Mouse (Mus musculus) CH12.LX (cell line): ENCODE results near the gene Ush2a. TPM values are rescaled to one million over a fixed set of nuclear protein-coding genes. Genes with fewer than 3 reads are reported as not detected.

Experiments
- DNase-seq: peaks from one replicate; pipeline ENCODE4 v3.0.0-alpha.2; 2013; ENCODE audit errors: extremely low read depth
- H3K27ac ChIP-seq: 2 replicates; pipeline ENCODE4 v1.5.1; 2012; ENCODE audit warnings: low read depth, mild to moderate bottlenecking, control low read depth, moderate library complexity; ENCODE audit not compliant: insufficient read depth
- H3K27me3 ChIP-seq: replicated peaks from 2 replicates; pipeline ENCODE3; 2012; ENCODE audit warnings: inconsistent platforms
- H3K36me3 ChIP-seq, 2 experiments: replicated peaks in 1 of 2; 2 replicates each; pipeline versions ENCODE3 to v1.6.1; 2012; ENCODE audit warnings: inconsistent platforms in 1 of 2, low read length in 1 of 2, mild to moderate bottlenecking in 1 of 2, mixed read lengths in 1 of 2, moderate library complexity in 1 of 2; ENCODE audit not compliant: control insufficient read depth in 1 of 2, insufficient read depth in 1 of 2
- H3K4me1 ChIP-seq, 2 experiments: 2 replicates each; pipeline ENCODE4 v1.6.1; 2012; ENCODE audit warnings: inconsistent platforms in 1 of 2, moderate library complexity in 1 of 2; ENCODE audit not compliant: insufficient read depth in 2 of 2, control insufficient read depth in 1 of 2
- H3K4me2 ChIP-seq: 2 replicates; pipeline ENCODE4 v1.6.1; 2012; ENCODE audit warnings: low read depth, mild to moderate bottlenecking, control low read depth; ENCODE audit not compliant: poor library complexity, insufficient read depth, severe bottlenecking
- H3K4me3 ChIP-seq, 3 experiments: fragments of 150-350 bp in 1 of 3; sonication (generic) in 1 of 3; replicated peaks in 1 of 3; 2 replicates each; pipeline versions ENCODE3 to v1.5.1; 2011 to 2012; ENCODE audit warnings: low read depth in 2 of 3, low read length in 2 of 3, mild to moderate bottlenecking in 2 of 3, moderate library complexity in 2 of 3, control low read depth in 1 of 3, improper control_type of control experiment in 1 of 3, inconsistent platforms in 1 of 3, mixed read lengths in 1 of 3; ENCODE audit not compliant: poor library complexity in 1 of 3
- H3K79me2 ChIP-seq: replicated peaks from 2 replicates; pipeline ENCODE4 v1.6.1; 2012; ENCODE audit warnings: mild to moderate bottlenecking, moderate library complexity; ENCODE audit not compliant: control insufficient read depth, poor library complexity, insufficient read depth, severe bottlenecking; ENCODE audit errors: extremely low read depth
- H3K9ac ChIP-seq: 2 replicates; pipeline ENCODE4 v1.6.1; 2012; ENCODE audit warnings: low read depth, mild to moderate bottlenecking, control low read depth, moderate library complexity; ENCODE audit not compliant: insufficient read depth
- H3K9me3 ChIP-seq: replicated peaks from 2 replicates; pipeline ENCODE3; 2012; ENCODE audit warnings: low read length, inconsistent platforms, mixed read lengths
- BHLHE40 ChIP-seq: IDR thresholded peaks from 2 replicates; pipeline ENCODE4 v1.6.1; 2011; ENCODE audit warnings: mild to moderate bottlenecking, low read depth, low read length, improper control_type of control experiment
- CHD1 ChIP-seq: IDR thresholded peaks from 2 replicates; pipeline ENCODE4 v1.6.1; 2012; ENCODE audit warnings: low read depth, low read length, improper control_type of control experiment, inconsistent platforms
- CHD2 ChIP-seq: IDR thresholded peaks from 2 replicates; pipeline ENCODE4 v1.6.1; 2011; ENCODE audit warnings: low read length, improper control_type of control experiment
- ELF1 ChIP-seq: IDR thresholded peaks from 2 replicates; pipeline ENCODE4 v1.6.1; 2014; ENCODE audit warnings: low read depth, mild to moderate bottlenecking, inconsistent platforms, low read length, improper control_type of control experiment
- EP300 ChIP-seq: IDR thresholded peaks from 2 replicates; pipeline ENCODE4 v1.6.1; 2011; ENCODE audit warnings: low read length, improper control_type of control experiment
- ETS1 ChIP-seq: conservative IDR thresholded peaks from 2 replicates; pipeline ENCODE4 v1.6.1; 2012; ENCODE audit warnings: low read depth, mild to moderate bottlenecking, inconsistent platforms, low read length, improper control_type of control experiment, moderate library complexity
- GABPA ChIP-seq: IDR thresholded peaks from 2 replicates; pipeline ENCODE4 v1.6.1; 2012; ENCODE audit warnings: low read depth, low read length, improper control_type of control experiment, inconsistent platforms; ENCODE audit not compliant: insufficient replicate concordance
- HCFC1 ChIP-seq: IDR thresholded peaks from 2 replicates; pipeline ENCODE4 v1.6.1; 2012; ENCODE audit warnings: low read depth, mild to moderate bottlenecking, inconsistent platforms, low read length, improper control_type of control experiment
- IRF4 ChIP-seq: IDR thresholded peaks from 2 replicates; pipeline ENCODE4 v1.6.1; 2014; ENCODE audit warnings: low read depth, mild to moderate bottlenecking, inconsistent platforms, low read length, improper control_type of control experiment
- JUN ChIP-seq: IDR thresholded peaks from 2 replicates; pipeline ENCODE4 v1.6.1; 2011; ENCODE audit warnings: low read depth, mild to moderate bottlenecking, low read length, improper control_type of control experiment, moderate library complexity; ENCODE audit not compliant: insufficient read depth
- KAT2A ChIP-seq: IDR thresholded peaks from 2 replicates; pipeline ENCODE4 v1.6.1; 2012; ENCODE audit warnings: low read length, improper control_type of control experiment, inconsistent platforms; ENCODE audit not compliant: insufficient replicate concordance
- MAFK ChIP-seq: IDR thresholded peaks from 2 replicates; pipeline ENCODE4 v1.6.1; 2011; ENCODE audit warnings: low read length, improper control_type of control experiment; ENCODE audit not compliant: insufficient replicate concordance
- MAZ ChIP-seq: IDR thresholded peaks from 2 replicates; pipeline ENCODE4 v1.6.1; 2012; ENCODE audit warnings: low read depth, mild to moderate bottlenecking, inconsistent platforms, low read length, improper control_type of control experiment, moderate library complexity
- MEF2A ChIP-seq: IDR thresholded peaks from 2 replicates; pipeline ENCODE4 v1.6.1; 2014; ENCODE audit warnings: low read depth, mild to moderate bottlenecking, inconsistent platforms, low read length, improper control_type of control experiment, borderline replicate concordance
- MXI1 ChIP-seq: IDR thresholded peaks from 2 replicates; pipeline ENCODE4 v1.6.1; 2011; ENCODE audit warnings: mild to moderate bottlenecking, low read depth, low read length, improper control_type of control experiment
- MYC ChIP-seq: IDR thresholded peaks from 2 replicates; pipeline ENCODE4 v1.6.1; 2011; ENCODE audit warnings: low read depth, mild to moderate bottlenecking, improper control_type of control experiment, low read length
- NELFE ChIP-seq: IDR thresholded peaks from 2 replicates; pipeline ENCODE4 v1.6.1; 2011; ENCODE audit warnings: low read depth, low read length, improper control_type of control experiment
- NRF1 ChIP-seq: IDR thresholded peaks from 2 replicates; pipeline ENCODE4 v1.6.1; 2014; ENCODE audit warnings: low read depth, mild to moderate bottlenecking, inconsistent platforms, low read length, improper control_type of control experiment, moderate library complexity
- PAX5 ChIP-seq: IDR thresholded peaks from 2 replicates; pipeline ENCODE4 v1.6.1; 2012; ENCODE audit warnings: low read length, inconsistent platforms, mixed read lengths
- POLR2A ChIP-seq: IDR thresholded peaks from 2 replicates; pipeline ENCODE4 v1.6.1; 2011; ENCODE audit warnings: low read depth, mild to moderate bottlenecking, improper control_type of control experiment, low read length
- RAD21 ChIP-seq: IDR thresholded peaks from 2 replicates; pipeline ENCODE4 v1.6.1; 2011; ENCODE audit warnings: low read depth, mild to moderate bottlenecking, low read length, improper control_type of control experiment, moderate library complexity
- RCOR1 ChIP-seq: conservative IDR thresholded peaks from 2 replicates; pipeline ENCODE4 v1.6.1; 2012; ENCODE audit warnings: low read depth, mild to moderate bottlenecking, inconsistent platforms, low read length, improper control_type of control experiment
- SIN3A ChIP-seq: IDR thresholded peaks from 2 replicates; pipeline ENCODE4 v1.6.1; 2012; ENCODE audit warnings: low read length, improper control_type of control experiment, inconsistent platforms
- TCF12 ChIP-seq: IDR thresholded peaks from 2 replicates; pipeline ENCODE4 v1.6.1; 2014; ENCODE audit warnings: low read depth, mild to moderate bottlenecking, inconsistent platforms, low read length, improper control_type of control experiment
- UBTF ChIP-seq: IDR thresholded peaks from 2 replicates; pipeline ENCODE4 v1.6.1; 2012; ENCODE audit warnings: low read depth, mild to moderate bottlenecking, inconsistent platforms, low read length, improper control_type of control experiment, moderate library complexity
- USF1 ChIP-seq: IDR thresholded peaks from 2 replicates; pipeline ENCODE4 v1.6.1; 2014; ENCODE audit warnings: low read depth, mild to moderate bottlenecking, inconsistent platforms, low read length, improper control_type of control experiment
- ZKSCAN1 ChIP-seq: IDR thresholded peaks from 2 replicates; pipeline ENCODE4 v1.6.1; 2012; ENCODE audit warnings: low read depth, inconsistent platforms, low read length, improper control_type of control experiment, borderline replicate concordance
- ZMIZ1 ChIP-seq: IDR thresholded peaks from 2 replicates; pipeline ENCODE4 v1.6.1; 2012; ENCODE audit warnings: low read depth, mild to moderate bottlenecking, inconsistent platforms, low read length, improper control_type of control experiment
- ZNF384 ChIP-seq: IDR thresholded peaks from 2 replicates; pipeline ENCODE4 v1.6.1; 2012; ENCODE audit warnings: low read depth, low read length, improper control_type of control experiment, inconsistent platforms
- dilution Hi-C: fragments of 300-500 bp; cut with MboI; formaldehyde crosslinking; loops from 2 replicates; pipeline ENCODE4 v1.14.3; 2020; ENCODE audit warnings: low sequenced_read_pairs; ENCODE audit not compliant: extremely low pct_unique_long_range_greater_than_20kb, extremely low pct_ligation_motif_present
- in situ Hi-C: fragments of 300-500 bp; cut with MboI; formaldehyde crosslinking; loops from 3 replicates; pipeline ENCODE4 v1.14.3; 2019; ENCODE audit warnings: low sequenced_read_pairs, low pct_ligation_motif_present, low pct_unique_long_range_greater_than_20kb, mixed read lengths
- polyA plus RNA-seq: library from polyadenylated mRNA; unstranded; fragments of >175 nt; gene quantifications from 2 replicates; pipeline ENCODE4 v1.2.1, GENCODE M21; 2012; ENCODE audit warnings: low read depth; ENCODE audit not compliant: insufficient read length
- total RNA-seq, 2 experiments: library from RNA; depleted of rRNA; stranded (reverse); fragments of 300-350 nt in 1 of 2; fragments of >200 nt in 1 of 2; gene quantifications; 2 replicates each; pipeline ENCODE4 v1.2.3; 2012 to 2014

Gene Ush2a
- total and polyA plus RNA-seq, 3 experiments, result not detected

DNA sequence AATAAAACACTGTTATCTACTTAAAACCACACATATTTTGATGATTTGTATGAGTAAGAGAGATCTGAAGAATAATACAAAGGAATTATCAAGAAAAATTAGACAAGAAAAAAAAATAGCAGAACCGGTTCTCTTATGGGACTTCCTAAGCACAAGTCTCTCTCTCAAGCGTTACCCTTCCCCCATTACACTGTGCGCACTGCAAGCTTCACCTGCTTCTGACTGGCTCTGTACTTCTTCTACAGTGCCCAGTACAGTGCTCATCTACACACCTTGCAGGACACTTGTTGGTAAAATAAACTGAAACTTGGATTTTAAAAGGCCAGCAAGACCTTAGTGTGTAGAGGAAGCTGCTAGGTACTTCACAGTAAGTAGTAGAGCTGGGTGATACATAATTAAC, 736.1 kb downstream of the Ush2a start:
- Histone ChIP-seq H3K4me2 (no peak overlapping the region), H3K36me3 (peaks cover 37 to 84% of the 10 kb centered on the region in 2 experiments), H3K27ac (no peak overlapping the region), H3K27me3 (no peaks in the 10 kb centered on the region), H3K79me2 (no peaks in the 10 kb centered on the region), H3K4me1 (peaks cover 0 to 9% of the 10 kb centered on the region in 2 experiments; a peak in 2 of 4 replicates), H3K9ac (no peak overlapping the region), H3K9me3 (no peaks in the 10 kb centered on the region), H3K4me3 (no peak overlapping the region)
- in situ Hi-C loops, result no loop called here
- dilution Hi-C loops, result no loop called here
- no peak for TF ChIP-seq UBTF
- TF ChIP-seq ZNF384, result no peak
- TF ChIP-seq JUN, result no peak
- TF ChIP-seq ELF1, result no peak
- no peak for TF ChIP-seq POLR2A
- no peak for TF ChIP-seq EP300
- no peak for TF ChIP-seq TCF12
- TF ChIP-seq GABPA, result no peak
- TF ChIP-seq RAD21, result no peak
- no peak for TF ChIP-seq NRF1
- TF ChIP-seq CHD1, result no peak
- TF ChIP-seq CHD2, result no peak
- TF ChIP-seq BHLHE40, result no peak
- no peak for TF ChIP-seq IRF4
- TF ChIP-seq PAX5, result no peak
- no peak for TF ChIP-seq KAT2A
- no peak for TF ChIP-seq MXI1
- TF ChIP-seq ETS1, result no peak
- TF ChIP-seq MAZ, result no peak
- no peak for DNase-seq

DNA sequence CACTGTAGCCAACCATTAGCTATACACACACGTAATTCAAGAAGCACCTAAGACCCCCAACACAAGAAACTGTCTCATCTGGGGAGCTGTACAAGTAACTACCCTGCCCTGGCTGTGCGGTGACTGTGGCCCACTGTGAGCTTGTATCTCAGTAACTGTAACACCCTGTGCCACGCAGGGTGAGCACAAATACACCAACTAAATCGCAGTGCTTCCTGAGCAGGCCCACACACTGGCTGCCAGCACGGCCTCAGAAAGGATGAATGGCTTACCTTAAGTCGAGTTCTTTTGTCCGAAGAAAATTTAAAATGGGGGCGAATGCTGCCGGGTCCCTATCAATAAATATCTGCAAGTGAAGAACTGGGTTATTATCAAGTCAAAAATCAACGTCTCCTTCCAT, 738.2 kb downstream of the Ush2a start:
- no peak for DNase-seq
- in situ Hi-C loops, result no loop called here
- H3K4me3 ChIP-seq, result no peak overlapping the region
- TF ChIP-seq TCF12, result no peak
- TF ChIP-seq USF1, result no peak
- TF ChIP-seq CHD2, result no peak
- TF ChIP-seq IRF4, result no peak
- no peak for TF ChIP-seq ZNF384
- TF ChIP-seq ZMIZ1, result no peak
- TF ChIP-seq PAX5, result no peak
- no peak for TF ChIP-seq HCFC1
- no peak for TF ChIP-seq MAFK
- no peak for TF ChIP-seq ETS1
- TF ChIP-seq NELFE, result no peak
- TF ChIP-seq POLR2A, result no peak
- no peak for TF ChIP-seq RCOR1
- TF ChIP-seq BHLHE40, result no peak
- TF ChIP-seq MYC, result no peak
- TF ChIP-seq UBTF, result no peak
- no peak for TF ChIP-seq MEF2A
- no peak for TF ChIP-seq SIN3A
- TF ChIP-seq ZKSCAN1, result no peak
- H3K4me2 ChIP-seq, result no peak overlapping the region
- peaks cover 0 to 11% of the 10 kb centered on the region in 2 experiments; a peak in 2 of 4 replicates for H3K4me1 ChIP-seq
- dilution Hi-C loops, result no loop called here
- H3K36me3 ChIP-seq, result peaks cover 32 to 77% of the 10 kb centered on the region in 2 experiments
- no peaks in the 10 kb centered on the region for H3K27me3 ChIP-seq
- no peak overlapping the region for H3K27ac ChIP-seq
- no peaks in the 10 kb centered on the region for H3K9me3 ChIP-seq
- H3K79me2 ChIP-seq, result 0 out of 2 replicates have a peak, but pooled peaks cover 3% of the 10 kb centered on the region
- no peak overlapping the region for H3K9ac ChIP-seq
